ENCODE assay signal across 11 mouse cellular contexts in genomic region chr6:135064621-135065020, GRCm38 (mm10). TPM values are rescaled to one million over a fixed set of nuclear protein-coding genes. Genes with fewer than 3 reads are reported as not detected.
DNase-seq lines count a peak whose midpoint lies in the region; ATAC-seq and TF ChIP-seq lines count a peak whose summit lies in the region.
"Had no signal": no experiment of that assay in that cellular context is flagged by ENCODE, and none has a peak within 500 bp of the region (broad histone marks: within the 10 kb centered on the region; RNA-seq: fewer than 3 reads in every experiment).

No protein-coding gene starts in this region.

- H3K9me3 ChIP-seq in heart, embryonic 15.5 days (replicated peaks), result no peaks in the 10 kb centered on the region
- H3K9me3 ChIP-seq in neural tube, embryonic 11.5 days (ENCODE audit: control insufficient read depth, low read length), result no peaks in the 10 kb centered on the region
- no peaks in the 10 kb centered on the region for H3K9me3 ChIP-seq in neural tube, embryonic 15.5 days (replicated peaks)
- H3K9me3 ChIP-seq in limb, embryonic 14.5 days (ENCODE audit: control insufficient read depth, low read length), result no peaks in the 10 kb centered on the region
- H3K9me3 ChIP-seq in stomach, postnatal 0 days (ENCODE audit: control insufficient read depth, low read length), result no peaks in the 10 kb centered on the region

- no peak overlapping the region for H3K4me3 ChIP-seq in heart, embryonic 15.5 days
- no peak overlapping the region for H3K4me3 ChIP-seq in neural tube, embryonic 11.5 days (ENCODE audit: low read depth, low read length)
- no peak overlapping the region for H3K4me3 ChIP-seq in neural tube, embryonic 15.5 days (replicated peaks)
- H3K4me3 ChIP-seq in limb, embryonic 14.5 days (replicated peaks; ENCODE audit: low read length), result 0 out of 2 replicates have a peak overlapping the region, but pooled peaks have one; percentile 44
- peak overlapping the region; percentile 50; the same call in 1 of the 2 replicates for H3K4me3 ChIP-seq in stomach, postnatal 0 days (ENCODE audit: low read depth, low read length)

- peak overlapping the region; percentile 33; the same call in 1 of the 2 replicates for H3K27ac ChIP-seq in heart, embryonic 15.5 days
- H3K27ac ChIP-seq in neural tube, embryonic 11.5 days (ENCODE audit: low read depth, low read length), result no peak overlapping the region
- H3K27ac ChIP-seq in neural tube, embryonic 15.5 days (replicated peaks), result no peak overlapping the region
- no peak overlapping the region for H3K27ac ChIP-seq in limb, embryonic 14.5 days (replicated peaks; ENCODE audit: low read depth, low read length)
- peak overlapping the region; percentile 79; the same call in 1 of the 2 replicates for H3K27ac ChIP-seq in stomach, postnatal 0 days (replicated peaks)

- TF ChIP-seq EP300 in stomach, postnatal 0 days (optimal IDR thresholded peaks at IDR 0.05), result no peak

- no peak for ATAC-seq in heart, embryonic 15.5 days (replicated peaks; ENCODE audit: insufficient number of reproducible peaks, insufficient read depth, low FRiP score, low read depth)
- ATAC-seq in neural tube, embryonic 11.5 days (ENCODE audit: insufficient read depth, low FRiP score, low TSS enrichment), result 0 out of 2 replicates have a peak, but pooled peaks have one; percentile 24
- no peak for ATAC-seq in neural tube, embryonic 15.5 days (ENCODE audit: low FRiP score)
- no peak for ATAC-seq in limb, embryonic 14.5 days (ENCODE audit: low FRiP score, low read depth)
- ATAC-seq in stomach, postnatal 0 days (ENCODE audit: low FRiP score, low TSS enrichment), result no peak

- no peaks in the 10 kb centered on the region for H3K27me3 ChIP-seq in heart, embryonic 15.5 days
- 0 out of 2 replicates have a peak, but pooled peaks cover 2% of the 10 kb centered on the region for H3K27me3 ChIP-seq in neural tube, embryonic 11.5 days (ENCODE audit: control insufficient read depth, insufficient read depth, low read length)
- peaks cover 14% of the 10 kb centered on the region; the same call in 1 of the 2 replicates for H3K27me3 ChIP-seq in neural tube, embryonic 15.5 days (replicated peaks)
- H3K27me3 ChIP-seq in limb, embryonic 14.5 days (ENCODE audit: control insufficient read depth, insufficient read depth, low read length), result peaks cover 3% of the 10 kb centered on the region; the same call in 1 of the 2 replicates
- H3K27me3 ChIP-seq in stomach, postnatal 0 days (ENCODE audit: control insufficient read depth, insufficient read depth, low read length), result no peaks in the 10 kb centered on the region

- no peak for TF ChIP-seq CTCF in stomach, postnatal 0 days (IDR thresholded peaks at IDR 0.05; ENCODE audit: low read depth)

- WGBS in heart, embryonic 15.5 days, result 77% methylated on average over 12 of the region's 12 CpGs
- 70% methylated on average over 12 of the region's 12 CpGs for WGBS in neural tube, embryonic 11.5 days
- WGBS in neural tube, embryonic 15.5 days, result 74% methylated on average over 12 of the region's 12 CpGs
- WGBS in limb, embryonic 14.5 days, result 69% methylated on average over 12 of the region's 12 CpGs
- 79% methylated on average over 12 of the region's 12 CpGs for WGBS in stomach, postnatal 0 days

- H3K9ac ChIP-seq in heart, embryonic 15.5 days, result no peak overlapping the region
- H3K9ac ChIP-seq in neural tube, embryonic 11.5 days (ENCODE audit: low read length), result no peak overlapping the region
- H3K9ac ChIP-seq in neural tube, embryonic 15.5 days (replicated peaks), result no peak overlapping the region
- no peak overlapping the region; the same call in 1 of the 2 replicates for H3K9ac ChIP-seq in limb, embryonic 14.5 days (ENCODE audit: low read depth, low read length, severe bottlenecking)
- H3K9ac ChIP-seq in stomach, postnatal 0 days (ENCODE audit: low read length), result no peak overlapping the region

- no peak for TF ChIP-seq POLR2A in limb, embryonic 14.5 days (IDR thresholded peaks at IDR 0.05; ENCODE audit: borderline replicate concordance, extremely low read depth, insufficient read depth, insufficient read length)

- no peak for DNase-seq in heart, postnatal 4 days
- no peak for DNase-seq in neural tube, embryonic 11.5 days (ENCODE audit: low spot score)
- no peak for DNase-seq in limb, embryonic 14.5 days (ENCODE audit: low spot score)
- no peak for DNase-seq in stomach, postnatal 0 days (ENCODE audit: low spot score)
- DNase-seq in gastrocnemius, adult 18-20 months (ENCODE audit: low spot score), result no peak
- DNase-seq in adrenal gland, postnatal 36 days, result no peak
- DNase-seq: cerebellum, adult 9-10 months had no signal

- no peaks in the 10 kb centered on the region for H3K36me3 ChIP-seq in heart, embryonic 15.5 days
- H3K36me3 ChIP-seq in neural tube, embryonic 11.5 days (ENCODE audit: control insufficient read depth, insufficient read depth, low read length), result no peaks in the 10 kb centered on the region
- no peaks in the 10 kb centered on the region for H3K36me3 ChIP-seq in neural tube, embryonic 15.5 days
- H3K36me3 ChIP-seq in limb, embryonic 14.5 days (ENCODE audit: control insufficient read depth, insufficient read depth, low read length), result no peaks in the 10 kb centered on the region
- H3K36me3 ChIP-seq in stomach, postnatal 0 days (ENCODE audit: control insufficient read depth, insufficient read depth, low read length), result no peaks in the 10 kb centered on the region

- H3K4me1 ChIP-seq in heart, embryonic 15.5 days (replicated peaks), result peaks cover 21% of the 10 kb centered on the region
- H3K4me1 ChIP-seq in neural tube, embryonic 11.5 days (ENCODE audit: control insufficient read depth, insufficient read depth, low read length), result peaks cover 12% of the 10 kb centered on the region; the same call in 1 of the 2 replicates
- peaks cover 7% of the 10 kb centered on the region; the same call in 1 of the 2 replicates for H3K4me1 ChIP-seq in neural tube, embryonic 15.5 days
- H3K4me1 ChIP-seq in limb, embryonic 14.5 days (ENCODE audit: control insufficient read depth, insufficient read depth, low read length), result no peaks in the 10 kb centered on the region
- no peaks in the 10 kb centered on the region for H3K4me1 ChIP-seq in stomach, postnatal 0 days (replicated peaks; ENCODE audit: control insufficient read depth, insufficient read depth)

- no peak overlapping the region for H3K4me2 ChIP-seq in heart, embryonic 15.5 days
- H3K4me2 ChIP-seq in neural tube, embryonic 11.5 days (ENCODE audit: low read depth), result no peak overlapping the region
- no peak overlapping the region for H3K4me2 ChIP-seq in neural tube, embryonic 15.5 days
- peak overlapping the region; percentile 77; the same call in 1 of the 2 replicates for H3K4me2 ChIP-seq in limb, embryonic 14.5 days (replicated peaks; ENCODE audit: low read depth, low read length, severe bottlenecking)
- peak overlapping the region; percentile 74 for H3K4me2 ChIP-seq in stomach, postnatal 0 days (replicated peaks; ENCODE audit: low read depth)

RNA-seq across cellular contexts. Expression of gene Gprc5a, which starts 0.8 kb away (rescaled TPM):
- 4.8 and 9.1 TPM in 2 replicates for polyA plus RNA-seq in heart, embryonic 15.5 days (2015; fragmentation: Nextera tagmentation; extraction: Ambion mirVana)
- 1 to 10 TPM; 3.7 to 4.0 TPM for total RNA-seq in heart, postnatal 4 days (2021)
- 5.8 and 7.5 TPM in 2 replicates for polyA plus RNA-seq in neural tube, embryonic 11.5 days (2014; fragmentation: Nextera tagmentation; extraction: Ambion mirVana)
- 0.40 and 3.3 TPM in 2 replicates for polyA plus RNA-seq in neural tube, embryonic 15.5 days (2015; fragmentation: Nextera tagmentation; extraction: Ambion mirVana)
- polyA plus RNA-seq in limb, embryonic 14.5 days (2012; rRNA removed), result 2.7 and 2.8 TPM in 2 replicates
- 3.8 and 4.7 TPM in 2 replicates for polyA plus RNA-seq in limb, embryonic 14.5 days (2014; fragmentation: Nextera tagmentation; extraction: Ambion mirVana)
- 9.8 and 13.5 TPM in 2 replicates for polyA plus RNA-seq in stomach, postnatal 0 days (2015; fragmentation: Nextera tagmentation; extraction: Ambion mirVana)
- total RNA-seq in gastrocnemius, adult 18-20 months (2021), result 1 to 10 TPM in 1 of 2 experiments, under 1 TPM in 1; 0.96 to 1.6 TPM
- total RNA-seq in adrenal gland, postnatal 36 days (2021), result 1 to 10 TPM in 1 of 2 experiments, under 1 TPM in 1; 0.72 to 1.1 TPM

RNA-seq across cellular contexts. Expression of gene Ddx47, which starts 53.2 kb away (rescaled TPM):
- 59.7 and 73.4 TPM in 2 replicates for polyA plus RNA-seq in heart, embryonic 15.5 days (2015; fragmentation: Nextera tagmentation; extraction: Ambion mirVana)
- total RNA-seq in heart, postnatal 4 days (2021), result 10 to 100 TPM; 42.2 to 44.1 TPM
- polyA plus RNA-seq in neural tube, embryonic 11.5 days (2014; fragmentation: Nextera tagmentation; extraction: Ambion mirVana), result 109 and 112 TPM in 2 replicates
- polyA plus RNA-seq in neural tube, embryonic 15.5 days (2015; fragmentation: Nextera tagmentation; extraction: Ambion mirVana), result 74.6 and 86.6 TPM in 2 replicates
- polyA plus RNA-seq in limb, embryonic 14.5 days (2012; rRNA removed), result 93.9 and 104 TPM in 2 replicates
- polyA plus RNA-seq in limb, embryonic 14.5 days (2014; fragmentation: Nextera tagmentation; extraction: Ambion mirVana), result 97.6 and 107 TPM in 2 replicates
- 46.0 and 47.7 TPM in 2 replicates for polyA plus RNA-seq in stomach, postnatal 0 days (2015; fragmentation: Nextera tagmentation; extraction: Ambion mirVana)
- 10 to 100 TPM; 24.3 to 24.9 TPM for total RNA-seq in gastrocnemius, adult 18-20 months (2021)
- total RNA-seq in adrenal gland, postnatal 36 days (2021), result 10 to 100 TPM; 63.1 to 63.2 TPM

RNA-seq across cellular contexts. Expression of gene Gprc5d, which starts 53.5 kb away (rescaled TPM):
- polyA plus RNA-seq in heart, embryonic 15.5 days (2015; fragmentation: Nextera tagmentation; extraction: Ambion mirVana), result not detected in 2 replicates
- total RNA-seq in heart, postnatal 4 days (2021), result under 1 TPM in 1 of 2 experiments, not detected in 1; 0.26 TPM
- not detected in 2 replicates for polyA plus RNA-seq in neural tube, embryonic 11.5 days (2014; fragmentation: Nextera tagmentation; extraction: Ambion mirVana)
- not detected in 2 replicates for polyA plus RNA-seq in neural tube, embryonic 15.5 days (2015; fragmentation: Nextera tagmentation; extraction: Ambion mirVana)
- 0.10 and 0.23 TPM in 2 replicates for polyA plus RNA-seq in limb, embryonic 14.5 days (2012; rRNA removed)
- 0.19 TPM in 1 of 2 replicates, not detected in the other for polyA plus RNA-seq in limb, embryonic 14.5 days (2014; fragmentation: Nextera tagmentation; extraction: Ambion mirVana)
- 0.07 TPM in 1 of 2 replicates, not detected in the other for polyA plus RNA-seq in stomach, postnatal 0 days (2015; fragmentation: Nextera tagmentation; extraction: Ambion mirVana)
- total RNA-seq in gastrocnemius, adult 18-20 months (2021), result not detected
- total RNA-seq in adrenal gland, postnatal 36 days (2021), result not detected
- total RNA-seq: left cerebral cortex, adult 18-20 months had no signal
- polyA plus RNA-seq: heart, embryonic 16.5 days had no signal

Comparison
In these comparisons a context has a peak if more than half of its experiments do, and no peak if none do; other contexts are left out.
1. H3K27ac ChIP-seq: peak in heart, embryonic 15.5 days (single experiment) and stomach, postnatal 0 days (single experiment); none in neural tube, embryonic 11.5 days (single experiment), neural tube, embryonic 15.5 days (single experiment) and limb, embryonic 14.5 days (single experiment).
2. H3K4me2 ChIP-seq: peak in limb, embryonic 14.5 days (single experiment) and stomach, postnatal 0 days (single experiment); none in heart, embryonic 15.5 days (single experiment), neural tube, embryonic 11.5 days (single experiment) and neural tube, embryonic 15.5 days (single experiment).
3. H3K4me3 ChIP-seq: peak in limb, embryonic 14.5 days (single experiment) and stomach, postnatal 0 days (single experiment); none in heart, embryonic 15.5 days (single experiment), neural tube, embryonic 11.5 days (single experiment) and neural tube, embryonic 15.5 days (single experiment).